Mouse (Mus musculus): ENCODE measurements around the gene 0610010F05Rik. TPM values are rescaled to one million over a fixed set of nuclear protein-coding genes. Genes with fewer than 3 reads are reported as not detected.

Gene 0610010F05Rik
- polyA plus RNA-seq, 1 experiment from 2014 or later: 9.1 TPM

GRCm38 (mm10) chr11:23520473-23521205, 112.8 kb downstream of the 0610010F05Rik start, which contains the start of gene 1700093K21Rik:
Gene 1700093K21Rik, minus strand, starts transcription at chr11:23521155.
- DNase-seq (no peak), ATAC-seq (no peak)
- no peaks in the 10 kb centered on the region for H3K9me3 ChIP-seq (ENCODE audit: low read length)
- no peaks in the 10 kb centered on the region for H3K4me1 ChIP-seq (ENCODE audit: insufficient read depth)
- no peak within 1 kb of the TSS for H3K4me2 ChIP-seq (ENCODE audit: low read depth, low read length)
- TF ChIP-seq CTCF (IDR thresholded peaks at IDR 0.05; ENCODE audit: low read depth) (no peak), EP300 (IDR thresholded peaks at IDR 0.05; ENCODE audit: low read depth) (no peak)
- 56% methylated on average over 5 of the region's 5 CpGs for WGBS (ENCODE audit: insufficient replicate concordance)
- H3K36me3 ChIP-seq (replicated peaks; ENCODE audit: insufficient read depth, low read length): no peaks in the 10 kb centered on the region
- H3K4me3 ChIP-seq (ENCODE audit: low read depth, low read length): no peak within 1 kb of the TSS
- H3K9ac ChIP-seq (replicated peaks): no peak within 1 kb of the TSS
- no peaks in the 10 kb centered on the region for H3K27me3 ChIP-seq (ENCODE audit: insufficient read depth, low read length)
- no peak within 1 kb of the TSS for H3K27ac ChIP-seq (ENCODE audit: low read depth)

DNA sequence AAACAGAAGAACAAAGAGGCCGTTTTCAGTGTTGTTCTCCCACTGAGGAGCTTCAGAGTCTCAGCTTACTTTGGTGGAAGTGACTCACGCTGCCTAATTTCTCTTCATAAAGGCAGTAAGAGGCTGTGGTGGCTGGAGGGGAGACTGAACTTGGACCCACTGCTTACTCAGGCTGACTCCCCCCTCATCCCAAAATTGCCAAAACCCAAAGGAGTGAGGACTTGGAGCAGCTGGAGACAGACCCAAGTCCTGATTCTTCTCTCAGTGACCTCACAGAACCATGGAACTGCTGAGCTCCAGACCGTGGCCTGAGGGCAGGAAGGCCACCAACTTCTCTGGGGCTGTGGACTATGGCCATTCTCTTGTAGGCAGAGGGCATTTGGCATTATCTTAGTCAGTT, 114.5 kb downstream of the 0610010F05Rik start:
- Histone ChIP-seq H3K27ac (ENCODE audit: low read depth) (no peak overlapping the region), H3K4me1 (ENCODE audit: insufficient read depth) (no peaks in the 10 kb centered on the region), H3K9ac (replicated peaks) (no peak overlapping the region), H3K4me2 (ENCODE audit: low read depth, low read length) (no peak overlapping the region), H3K4me3 (ENCODE audit: low read depth, low read length) (no peak overlapping the region), H3K36me3 (replicated peaks; ENCODE audit: insufficient read depth, low read length) (no peaks in the 10 kb centered on the region), H3K9me3 (ENCODE audit: low read length) (no peaks in the 10 kb centered on the region), H3K27me3 (ENCODE audit: insufficient read depth, low read length) (no peaks in the 10 kb centered on the region)
- no peak for TF ChIP-seq CTCF (IDR thresholded peaks at IDR 0.05; ENCODE audit: low read depth)
- TF ChIP-seq EP300 (IDR thresholded peaks at IDR 0.05; ENCODE audit: low read depth): no peak
- 70% methylated on average over 3 of the region's 3 CpGs for WGBS (ENCODE audit: insufficient replicate concordance)
- DNase-seq (no peak), ATAC-seq (no peak)

DNA sequence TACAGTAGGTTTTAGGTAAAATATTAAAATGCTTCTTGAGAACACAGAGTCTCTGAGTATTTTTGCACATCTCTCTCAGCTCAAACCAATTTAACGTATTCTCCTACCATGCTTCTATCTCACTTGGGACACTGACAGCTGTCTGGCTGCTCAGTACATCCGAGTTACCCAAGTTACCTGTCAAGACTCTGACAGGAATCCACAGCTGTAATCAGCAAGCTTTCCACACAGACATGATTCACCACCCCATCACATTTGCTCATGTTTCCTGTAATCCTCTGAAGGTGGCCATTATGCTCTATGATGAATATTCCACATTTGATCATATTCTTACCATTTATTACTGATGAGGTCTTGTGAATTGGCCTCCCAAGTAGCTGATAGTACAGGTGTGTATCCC, 118.1 kb downstream of the 0610010F05Rik start:
- ATAC-seq (no peak), DNase-seq (no peak)
- WGBS (ENCODE audit: insufficient replicate concordance): 67% methylated on average over 2 of the region's 2 CpGs
- Histone ChIP-seq H3K27ac (ENCODE audit: low read depth) (no peak overlapping the region), H3K27me3 (ENCODE audit: insufficient read depth, low read length) (no peaks in the 10 kb centered on the region), H3K4me3 (ENCODE audit: low read depth, low read length) (no peak overlapping the region), H3K9me3 (ENCODE audit: low read length) (no peaks in the 10 kb centered on the region), H3K36me3 (replicated peaks; ENCODE audit: insufficient read depth, low read length) (no peaks in the 10 kb centered on the region), H3K4me2 (ENCODE audit: low read depth, low read length) (no peak overlapping the region), H3K4me1 (ENCODE audit: insufficient read depth) (no peaks in the 10 kb centered on the region), H3K9ac (replicated peaks) (no peak overlapping the region)
- TF ChIP-seq EP300 (IDR thresholded peaks at IDR 0.05; ENCODE audit: low read depth): no peak
- no peak for TF ChIP-seq CTCF (IDR thresholded peaks at IDR 0.05; ENCODE audit: low read depth)

Other genes with a start within 250 kb of the 0610010F05Rik start
- 16.0 and 17.3 TPM in 2 replicates for gene Ahsa2, start 135.6 kb downstream of the 0610010F05Rik start, polyA plus RNA-seq (2015; fragmentation: Nextera tagmentation; extraction: Ambion mirVana)
- gene 1700093K21Rik, start 112.5 kb downstream of the 0610010F05Rik start, polyA plus RNA-seq (2015; fragmentation: Nextera tagmentation; extraction: Ambion mirVana): 0.12 TPM in 1 of 2 replicates, not detected in the other
- 10.3 and 10.4 TPM in 2 replicates for gene Pus10, start 32.0 kb upstream of the 0610010F05Rik start, polyA plus RNA-seq (2015; fragmentation: Nextera tagmentation; extraction: Ambion mirVana)
- gene Pex13, start 32.3 kb upstream of the 0610010F05Rik start, polyA plus RNA-seq (2015; fragmentation: Nextera tagmentation; extraction: Ambion mirVana): 24.9 and 25.0 TPM in 2 replicates
- 0.63 and 0.89 TPM in 2 replicates for gene Rel, start 137.3 kb upstream of the 0610010F05Rik start, polyA plus RNA-seq (2015; fragmentation: Nextera tagmentation; extraction: Ambion mirVana)